Mouse (Mus musculus) mesoderm, embryonic 11.5 days (tissue): ENCODE data around the gene Nog.

Source experiments
- DNase-seq: peaks from one replicate; pipeline ENCODE4 v3.0.0-alpha.2; 2012; ENCODE audit warnings: low read depth, low spot score

The Nog gene

DNA sequence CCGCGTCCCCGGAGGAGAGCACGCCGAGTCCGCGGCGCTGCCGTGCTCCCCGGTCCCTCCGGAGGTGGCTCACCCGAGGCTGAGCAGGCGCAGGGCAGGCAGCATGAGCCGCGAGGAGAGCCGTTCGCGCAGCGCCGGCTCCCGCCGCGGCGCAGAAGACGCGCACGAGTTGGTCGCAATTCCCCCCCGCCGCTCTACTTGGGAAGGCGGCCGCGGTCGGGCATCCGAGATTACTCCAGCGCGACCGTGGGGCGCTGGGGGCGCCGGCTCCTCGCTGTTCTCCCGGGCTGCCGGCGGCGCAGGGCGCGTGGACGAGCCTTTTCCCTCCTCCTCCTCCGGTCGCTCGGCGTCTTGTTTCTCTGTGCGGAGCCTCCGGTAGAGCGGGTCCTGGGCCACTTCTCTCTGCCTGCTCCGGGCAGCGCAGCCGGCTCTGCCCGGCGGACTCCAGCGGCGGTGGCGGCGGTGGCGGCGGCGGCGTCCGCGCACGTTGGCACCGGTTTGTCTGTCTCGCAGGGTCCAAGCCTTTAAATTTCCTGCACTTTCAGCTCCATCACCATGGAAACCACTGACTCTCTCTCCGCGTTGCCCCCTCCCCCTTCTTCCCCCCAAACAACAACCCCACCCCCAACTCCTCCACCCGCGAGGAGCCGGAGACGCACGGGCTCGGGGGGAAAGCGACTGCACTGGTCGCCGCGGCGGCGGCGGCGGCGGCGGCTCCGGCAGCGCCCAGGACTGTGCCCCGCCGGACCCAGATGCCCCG is at the start of gene Nog:
Nog (minus strand) TSS at position 277 of the 760 bp plus-strand sequence.
- DNase-seq, result peak; percentile 76

DNA sequence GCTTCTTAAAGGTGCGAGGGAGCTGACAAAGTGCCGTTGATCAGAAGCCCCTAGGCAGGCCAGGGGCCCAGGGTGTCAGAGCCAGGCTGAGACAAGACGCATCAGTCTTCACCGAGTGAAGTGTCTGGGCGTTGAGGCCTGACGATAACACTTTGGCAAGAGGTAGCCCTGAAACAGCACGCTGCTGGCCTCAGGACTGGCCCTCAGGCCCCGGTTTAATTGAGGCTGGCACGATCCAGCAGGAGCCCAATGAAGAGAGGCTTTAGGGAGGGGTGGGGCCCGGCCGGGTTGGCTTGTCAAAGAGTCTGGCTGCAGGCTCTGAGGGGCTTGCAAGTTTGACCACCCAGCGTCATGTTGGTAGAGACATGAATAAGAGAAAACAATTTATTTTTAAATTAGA is 38.1 kb upstream of the Nog start:
- DNase-seq, result no peak

DNA sequence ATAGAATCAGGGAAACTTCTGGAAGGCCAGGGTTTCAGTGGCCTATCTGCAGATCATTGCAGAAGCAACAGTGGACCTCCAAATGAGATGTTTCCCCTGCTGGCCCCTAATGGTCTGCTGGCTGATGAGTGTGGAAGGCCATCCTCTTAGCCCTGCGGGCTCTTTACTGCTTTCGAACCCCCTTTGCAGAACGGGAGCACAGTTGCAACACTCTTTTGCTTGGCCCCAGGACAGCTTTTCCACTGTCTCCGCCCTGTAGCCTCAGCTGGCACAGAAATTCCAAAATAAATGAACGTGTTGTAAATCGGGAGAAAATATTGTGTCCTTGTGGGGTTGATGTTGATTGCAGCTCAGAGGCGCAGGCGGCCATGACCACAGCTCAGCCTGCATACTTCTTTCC is 37.7 kb upstream of the Nog start:
- DNase-seq, result no peak

DNA sequence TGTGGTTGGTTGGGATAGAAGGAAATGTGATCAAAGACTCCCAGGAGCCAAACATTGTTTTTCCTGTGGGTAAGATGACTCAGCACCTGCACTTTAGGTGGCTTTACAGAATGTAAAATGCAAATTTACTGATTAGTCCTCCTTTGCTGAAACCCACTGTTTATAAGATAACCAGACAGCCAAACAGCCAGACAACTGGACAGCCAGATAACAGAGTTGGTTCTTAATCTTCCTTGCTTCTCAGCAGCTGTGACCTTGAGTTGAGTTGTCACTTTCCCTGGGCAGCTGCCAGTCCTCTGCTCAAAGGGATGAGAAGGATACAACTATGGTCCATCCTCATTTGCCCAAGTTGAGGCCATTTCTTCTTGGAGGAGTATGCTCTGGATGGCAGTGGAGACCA is 35.8 kb upstream of the Nog start:
- DNase-seq, result no peak

DNA sequence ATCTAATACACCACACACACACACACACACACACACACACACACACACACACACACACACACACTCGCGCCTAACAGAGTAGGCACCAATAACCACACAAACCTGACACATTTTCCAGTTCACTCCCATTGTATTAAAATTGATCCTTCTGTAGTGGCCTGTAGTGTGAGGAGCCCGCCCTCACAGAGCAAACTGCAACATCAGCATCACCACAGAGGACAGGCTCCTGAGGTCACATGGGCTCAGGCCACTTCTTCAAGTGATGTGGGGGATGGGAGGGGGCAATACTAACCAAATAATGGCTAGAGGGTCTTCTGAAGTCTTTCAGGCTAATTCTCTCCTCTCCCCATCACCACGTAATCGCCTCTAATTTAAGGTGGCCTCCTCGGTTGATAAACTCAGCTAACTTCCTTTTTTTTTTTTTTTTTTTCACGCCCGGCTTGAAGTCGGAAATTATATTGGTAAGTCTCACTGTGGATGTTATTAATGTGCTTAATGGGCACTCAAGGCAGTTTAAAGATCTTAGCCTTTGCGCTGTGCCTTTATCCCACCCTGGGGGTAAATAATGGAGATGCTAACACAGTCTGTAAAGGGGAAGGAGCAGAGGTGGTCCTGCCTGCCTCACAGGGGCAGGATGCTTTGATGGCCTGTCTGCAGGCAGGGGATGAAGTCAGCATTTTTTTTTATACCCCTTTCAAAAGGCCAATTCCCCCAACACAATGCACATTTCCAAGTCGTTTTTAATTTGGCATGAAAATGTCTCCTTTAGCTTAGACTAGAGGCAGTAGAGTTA is 25.2 kb upstream of the Nog start:
- peak; percentile 21 for DNase-seq

DNA sequence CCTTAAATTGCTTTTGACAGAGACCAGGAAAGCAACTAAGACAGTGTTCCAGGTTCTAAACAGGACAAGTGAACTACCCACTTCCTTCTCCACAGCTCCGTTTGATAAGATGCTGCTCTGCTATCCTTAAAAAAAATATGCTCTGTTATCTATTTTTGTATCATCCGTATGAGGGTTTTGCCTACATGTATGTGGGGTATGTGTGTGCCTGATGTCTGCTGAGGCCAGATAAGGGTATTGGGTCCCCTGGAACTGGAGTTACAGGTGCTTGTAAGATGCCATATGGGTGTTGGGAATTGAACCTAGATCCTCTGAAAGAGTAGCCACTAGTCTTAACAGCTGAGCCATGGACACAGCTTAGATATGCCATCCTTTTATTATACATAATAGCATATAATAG is 19.6 kb upstream of the Nog start:
- no peak for DNase-seq

DNA sequence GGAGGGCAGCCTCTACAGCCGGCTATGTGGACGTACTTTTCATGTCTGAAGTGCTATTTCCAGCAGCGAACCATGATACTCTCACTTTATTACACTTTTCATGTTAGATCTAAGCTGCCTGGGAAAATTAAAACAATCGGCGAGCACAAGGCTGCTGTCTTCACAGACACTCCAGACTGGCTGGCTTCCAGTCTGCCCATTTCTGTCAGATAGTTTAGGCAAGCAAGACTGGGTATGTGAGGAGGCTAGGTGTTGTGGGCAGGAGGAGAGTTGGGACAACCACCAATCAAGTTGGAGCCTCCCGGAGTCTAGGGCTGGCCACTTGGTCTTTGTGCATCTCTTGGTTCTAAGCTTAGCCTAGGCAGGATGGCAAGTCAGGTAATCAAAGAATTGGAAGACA is 17.5 kb upstream of the Nog start:
- no peak for DNase-seq

DNA sequence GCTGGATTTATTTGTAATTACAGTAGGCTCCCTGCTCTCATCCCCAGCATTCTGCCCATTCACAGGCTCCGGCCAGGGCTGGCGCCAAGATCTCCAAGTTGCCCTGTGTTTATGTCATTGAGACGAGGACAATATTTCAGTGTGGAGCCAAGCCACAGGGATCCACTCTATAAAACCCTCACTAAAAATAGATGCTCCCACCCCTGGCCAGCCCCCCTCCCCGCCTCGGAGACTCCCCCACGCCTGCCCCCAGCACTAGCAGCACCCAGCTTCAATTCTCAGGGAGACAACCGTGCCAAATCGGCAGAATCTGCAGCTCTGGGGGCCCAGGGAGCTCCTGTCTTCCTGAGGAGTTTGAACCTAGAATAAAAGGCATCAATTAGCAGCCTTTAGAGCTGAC is 16.2 kb upstream of the Nog start:
- DNase-seq, result no peak

DNA sequence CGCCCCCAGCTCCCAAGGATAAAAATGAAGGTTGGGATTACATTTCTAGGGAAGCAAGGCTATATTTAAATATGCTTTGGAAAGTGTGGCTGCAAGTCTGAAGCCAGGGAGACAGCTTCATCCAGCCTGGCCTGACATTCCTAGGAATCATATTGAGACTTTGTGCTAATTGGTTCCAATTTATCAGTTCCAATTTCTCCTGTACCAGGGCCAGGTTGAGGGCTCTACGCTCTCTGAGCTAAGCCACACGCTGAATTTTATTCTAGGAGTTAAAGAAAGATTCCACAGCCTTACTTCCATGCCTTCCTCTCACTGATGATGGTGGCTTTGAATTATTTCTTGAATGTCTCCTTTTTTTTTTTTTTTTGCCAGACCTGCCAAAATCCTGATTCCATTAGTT is 15.6 kb upstream of the Nog start:
- no peak for DNase-seq

DNA sequence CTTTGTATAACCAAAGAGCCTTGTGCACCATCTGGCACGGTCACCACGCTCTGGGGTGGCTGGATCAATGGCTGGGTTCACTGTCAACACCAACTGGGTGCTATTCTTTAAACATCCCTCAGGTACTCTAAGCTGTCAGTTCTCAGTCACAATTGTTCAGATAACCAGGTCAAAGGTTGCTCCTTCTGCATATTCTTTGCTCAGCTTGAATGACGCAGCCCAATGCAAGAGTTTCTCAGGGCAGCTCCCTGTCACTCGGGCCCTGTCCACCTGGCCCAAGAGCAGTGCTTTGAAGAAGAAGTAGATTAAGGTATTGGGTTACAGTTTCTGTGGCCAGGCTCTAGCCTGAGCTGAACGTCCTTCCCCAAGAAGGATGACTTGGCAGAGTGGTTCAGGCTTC is 12.2 kb upstream of the Nog start:
- no peak for DNase-seq

DNA sequence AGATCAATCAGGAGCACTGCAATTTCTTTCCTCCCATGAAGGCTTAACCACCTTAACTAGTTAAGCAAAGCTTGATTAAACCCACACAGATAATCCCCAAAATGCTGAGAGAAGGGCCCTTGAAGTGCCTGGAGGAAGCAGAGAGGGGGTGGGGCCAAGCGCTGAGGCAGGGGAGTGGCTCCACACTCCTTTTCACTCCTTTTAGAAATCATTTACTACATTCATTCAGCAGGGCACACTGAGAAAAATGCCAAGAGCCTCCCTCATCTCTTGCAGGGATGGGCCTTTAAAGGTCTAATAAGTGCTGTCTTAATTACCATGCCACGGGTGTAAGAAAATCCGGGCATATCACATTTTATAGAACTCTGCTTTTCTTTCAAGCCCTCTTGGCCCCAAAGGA is 10.2 kb upstream of the Nog start:
- no peak for DNase-seq

DNA sequence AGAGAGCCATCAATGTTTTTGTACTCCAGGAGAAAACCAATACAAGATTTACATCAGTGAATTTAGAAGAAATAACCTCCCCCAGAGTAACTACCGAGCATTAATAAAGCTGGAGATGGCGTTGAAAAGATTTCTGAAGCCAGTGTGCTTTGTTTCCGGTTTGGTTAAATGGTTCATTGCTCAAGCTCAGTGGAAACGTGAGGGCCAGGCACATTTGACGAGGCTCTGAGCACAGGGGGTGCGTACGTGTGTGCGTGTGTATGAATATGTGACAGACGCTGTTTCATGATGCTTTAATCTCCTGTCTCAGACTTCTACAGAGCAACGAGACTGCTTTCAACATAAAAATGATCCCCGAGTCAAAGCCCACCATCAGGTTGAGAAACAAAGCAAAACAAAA is 8.1 kb upstream of the Nog start:
- DNase-seq, result no peak

DNA sequence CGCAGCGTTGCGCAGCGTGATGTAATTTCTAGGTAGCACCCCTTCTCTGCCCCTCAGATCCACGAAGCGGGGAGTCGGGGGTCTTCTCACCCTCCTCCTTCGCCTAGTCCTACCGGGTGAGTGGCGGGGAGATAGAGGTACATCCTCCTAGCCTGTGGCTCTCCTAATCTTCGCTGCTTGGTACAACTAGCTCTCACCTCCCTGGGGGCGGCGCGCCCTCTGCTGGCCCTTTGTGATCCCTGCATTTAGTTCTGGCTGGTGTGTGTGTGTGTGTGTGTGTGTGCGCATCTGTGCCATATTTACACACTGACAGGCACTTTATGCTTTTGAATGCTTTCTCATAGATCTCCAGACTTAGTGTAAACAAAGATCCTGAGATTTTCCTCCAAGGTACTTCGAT is 1.3 kb upstream of the Nog start:
- DNase-seq, result peak; percentile 91

DNA sequence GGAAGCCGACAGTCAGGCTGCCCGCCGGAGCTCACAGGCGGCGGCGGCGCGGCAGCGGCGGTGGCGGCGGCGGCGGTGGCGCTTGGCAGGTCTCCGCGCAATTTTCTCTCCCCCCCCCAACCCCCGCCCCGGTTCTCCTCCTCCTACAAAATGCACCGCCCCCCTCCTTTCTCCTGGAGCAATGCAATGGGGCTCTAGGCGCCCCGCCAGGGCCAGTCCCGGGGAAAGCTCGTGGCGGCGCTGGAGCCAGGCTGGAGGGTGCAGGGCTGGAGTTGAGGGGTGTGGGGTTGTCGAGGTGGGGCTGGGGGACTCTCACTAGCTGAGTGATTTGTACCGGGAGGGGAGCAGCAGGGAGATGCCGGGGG is 666 bp upstream of the Nog start:
- peak; percentile 41 for DNase-seq

DNA sequence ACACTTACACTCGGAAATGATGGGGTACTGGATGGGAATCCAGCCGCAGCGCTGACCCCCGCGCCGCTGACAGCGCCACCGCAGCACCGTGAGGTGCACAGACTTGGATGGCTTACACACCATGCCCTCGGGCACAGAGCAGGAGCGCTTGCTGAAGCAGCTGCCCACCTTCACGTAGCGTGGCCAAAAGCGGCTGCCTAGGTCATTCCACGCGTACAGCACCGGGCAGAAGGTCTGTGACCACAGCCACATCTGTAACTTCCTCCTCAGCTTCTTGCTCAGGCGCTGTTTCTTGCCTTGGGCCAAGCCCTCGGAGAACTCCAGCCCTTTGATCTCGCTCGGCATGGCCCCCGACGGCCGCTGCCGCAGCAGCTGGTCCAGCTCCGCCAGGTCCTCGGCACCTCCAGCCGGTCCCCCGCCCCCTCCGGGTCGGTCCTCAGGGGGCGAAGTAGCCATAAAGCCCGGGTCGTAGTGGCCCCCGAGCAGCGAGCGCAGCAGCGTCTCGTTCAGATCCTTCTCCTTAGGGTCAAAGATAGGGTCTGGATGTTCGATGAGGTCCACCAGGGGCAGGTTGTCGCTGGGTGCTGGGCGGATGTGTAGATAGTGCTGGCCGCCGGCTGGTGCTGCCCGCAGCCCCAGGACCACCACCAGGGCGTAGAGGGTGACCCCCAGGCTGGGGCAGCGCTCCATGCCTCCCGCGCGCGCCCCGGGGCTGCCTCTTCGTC is 639 bp downstream of the Nog start:
- peak; percentile 43 for DNase-seq

DNA sequence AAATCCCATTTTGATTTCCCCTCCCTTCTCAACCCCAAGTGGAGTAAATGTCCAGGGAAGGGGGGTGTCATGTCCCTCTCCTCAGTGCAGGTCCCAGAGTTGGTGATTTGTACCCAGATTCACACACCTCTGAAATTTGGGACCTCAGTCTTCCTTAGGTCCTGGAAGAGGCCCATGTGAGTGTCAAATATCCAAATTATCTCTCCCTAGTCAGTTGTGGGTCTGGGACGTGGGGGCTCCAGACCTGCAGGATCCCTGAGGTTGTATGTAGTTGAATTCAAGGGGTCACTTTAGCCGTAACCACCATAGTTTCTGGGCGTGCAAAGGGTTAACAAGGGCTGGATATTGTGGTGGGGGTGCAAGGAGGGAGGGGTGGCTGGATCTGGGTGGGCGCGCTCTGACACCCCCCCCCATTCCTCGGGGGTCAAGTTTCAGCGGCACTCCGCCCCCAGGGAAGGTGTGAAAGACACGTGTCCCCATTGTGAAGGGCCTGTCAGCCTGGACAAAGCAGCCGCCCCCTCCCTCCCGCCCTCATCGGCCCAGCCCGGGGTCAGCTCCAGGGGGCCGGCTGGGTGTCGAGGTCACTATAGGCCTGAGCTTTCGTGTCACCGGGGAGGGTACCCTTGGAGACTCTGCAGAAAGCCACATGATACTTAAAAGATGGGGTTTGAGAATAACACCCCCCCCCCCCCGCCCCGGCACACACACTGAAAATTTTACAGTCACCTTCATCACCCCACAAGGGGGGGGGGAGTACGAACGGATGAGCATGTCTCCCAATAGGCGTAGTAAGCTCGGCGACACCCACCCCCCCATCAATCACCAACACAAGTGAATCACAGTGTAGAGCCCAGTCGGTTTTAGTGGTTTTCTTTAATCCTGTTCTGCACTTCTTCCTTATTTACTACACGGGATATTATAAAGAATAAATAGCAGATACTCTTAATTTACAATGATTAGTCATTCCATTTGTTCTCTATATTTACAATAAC is 2.1 kb downstream of the Nog start:
- peak; percentile 21 for DNase-seq

DNA sequence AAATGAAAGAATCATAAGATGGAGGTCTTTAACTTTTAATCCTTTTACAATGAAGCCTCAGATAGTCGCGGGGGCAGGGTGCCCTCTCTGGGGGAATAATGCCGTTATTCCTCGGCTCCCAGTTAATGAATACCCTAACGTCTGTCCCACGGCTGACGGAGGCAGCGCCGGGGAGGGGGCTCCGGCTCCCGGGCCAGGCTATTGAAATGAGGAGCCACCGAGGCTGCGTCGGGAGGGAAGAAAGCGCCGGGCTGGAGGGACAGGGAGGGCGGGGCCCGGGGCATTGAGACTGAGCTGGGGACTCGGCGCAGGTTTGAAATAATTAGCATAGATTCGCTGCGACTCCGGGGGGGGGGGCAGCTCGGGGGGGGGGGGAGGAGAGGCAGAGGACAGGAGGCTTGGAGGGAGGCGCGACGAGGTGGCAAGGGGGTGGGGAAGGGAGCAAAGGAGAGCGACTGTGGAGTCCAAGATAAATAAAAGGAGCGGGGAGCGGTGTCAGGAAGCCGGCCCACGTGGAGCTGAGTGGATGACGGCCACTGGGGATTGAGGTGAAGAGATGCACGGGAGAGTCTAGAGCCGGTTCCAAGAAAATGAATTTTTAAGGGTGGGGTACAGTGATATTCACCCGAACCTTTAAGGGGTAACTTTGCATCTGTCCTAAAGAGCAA is 2.9 kb downstream of the Nog start:
- DNase-seq, result peak; percentile 76

DNA sequence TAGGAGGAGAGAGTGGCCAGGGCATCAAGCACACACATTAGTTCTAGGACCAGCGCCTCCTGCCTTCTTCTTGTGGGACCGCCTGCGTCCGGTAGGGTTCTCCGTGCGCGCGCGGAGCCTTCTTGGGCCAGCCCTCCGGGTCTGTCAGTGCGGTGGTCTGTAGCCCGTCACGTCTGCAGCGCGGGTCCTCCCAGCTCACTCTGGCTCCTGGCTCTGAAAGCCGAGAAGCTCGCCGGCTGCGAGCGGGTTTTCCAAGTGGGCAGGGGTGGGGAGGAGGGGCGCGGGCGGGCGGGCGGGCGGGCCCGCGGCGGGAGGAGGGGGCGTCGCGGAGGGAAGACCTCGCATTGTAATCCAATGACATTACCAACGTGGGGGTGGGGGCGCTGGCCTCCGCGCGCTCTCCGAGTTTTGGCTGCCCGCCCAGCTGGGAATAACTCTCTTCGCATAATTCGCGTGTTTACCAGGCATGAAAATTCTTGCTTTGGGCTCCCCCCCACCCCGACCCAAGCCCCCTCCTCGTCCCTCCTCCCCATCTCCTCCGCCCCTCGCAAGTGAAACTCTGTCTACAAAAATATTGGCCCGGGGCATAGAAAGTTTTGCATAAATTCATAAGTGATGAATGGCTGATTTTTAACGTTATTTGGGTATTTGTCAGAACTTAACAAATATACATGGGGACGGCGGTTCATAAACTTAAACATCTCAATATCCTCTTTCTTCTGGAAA is 3.7 kb downstream of the Nog start:
- DNase-seq, result peak; percentile 90

DNA sequence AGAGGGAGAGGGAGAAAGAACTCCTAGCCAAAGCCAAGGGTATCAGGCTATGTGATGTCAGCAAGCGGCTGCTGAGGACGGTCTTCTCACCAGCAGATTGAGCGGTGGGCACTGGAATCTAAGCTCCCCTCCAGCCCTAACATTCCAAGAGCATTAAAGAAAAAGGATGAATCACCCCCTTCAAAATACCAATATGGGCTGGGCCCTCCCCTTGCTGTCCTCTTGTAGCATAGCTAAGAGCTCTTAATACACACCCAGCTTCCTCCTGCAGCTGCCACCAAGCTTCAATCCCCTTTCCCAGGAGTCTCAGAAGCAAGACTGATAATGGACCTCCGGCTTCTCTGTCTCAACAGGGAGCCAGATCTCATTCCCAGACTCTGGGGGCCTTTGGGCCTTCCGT is 4.6 kb downstream of the Nog start:
- DNase-seq, result peak; percentile 42

DNA sequence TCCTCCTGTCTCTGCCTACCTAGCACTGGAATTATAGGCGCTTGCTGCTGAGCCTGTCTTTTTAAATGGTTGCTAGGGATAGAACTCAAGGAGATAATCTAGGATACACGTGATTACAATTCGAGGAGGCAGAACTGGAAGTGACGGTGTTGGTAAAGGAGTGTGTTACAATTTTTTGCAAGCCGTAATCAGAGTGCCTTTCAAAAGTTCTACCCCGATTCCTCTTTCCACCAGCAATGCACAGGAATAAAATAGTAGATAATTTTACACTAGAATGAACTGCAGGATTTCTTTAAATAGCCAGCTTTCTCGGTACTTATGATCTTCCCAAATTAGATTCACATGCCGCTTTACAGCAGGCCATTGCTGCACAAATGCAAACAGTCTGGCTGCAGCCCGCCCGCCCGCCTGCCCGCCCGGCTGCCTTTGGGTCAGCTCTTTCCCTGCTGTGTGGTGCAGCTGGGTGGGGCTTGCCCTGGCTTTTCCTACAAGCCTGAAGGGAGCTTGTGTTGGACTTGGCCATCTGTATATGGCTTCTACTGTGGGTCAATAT is 32.2 kb downstream of the Nog start:
- no peak for DNase-seq
